Mouse (Mus musculus) layer of hippocampus, adult 6 months (tissue): ENCODE data around the gene Zfp78. TPM values are rescaled to one million over a fixed set of nuclear protein-coding genes. Genes with fewer than 3 reads are reported as not detected.

Source experiments
- long read RNA-seq, 2 experiments: library from polyadenylated mRNA; unstranded; transcript quantifications; one replicate each; pipeline ENCODE4 v2.0.0; 2019 to 2020
- polyA plus RNA-seq: library from polyadenylated mRNA; unstranded; fragments of <200 nt; fragmentation: Nextera tagmentation; gene quantifications from 2 replicates; pipeline ENCODE4 v1.2.3, GENCODE M21; 2021

Gene Zfp78
- 2.5 and 3.9 TPM in 2 replicates for polyA plus RNA-seq
- long read RNA-seq, experiment 1, partial matches to known transcripts = 0 of 4 reads
- long read RNA-seq, experiment 1, other reads (novel, unspliced or antisense) = 1 of 4 reads
- long read RNA-seq, experiment 2, transcript Zfp78-204 (5 exons, 3,883 nt) = major isoform, 18 of 38 reads
- long read RNA-seq, experiment 2, partial matches to known transcripts = 3 of 38 reads
- long read RNA-seq, experiment 2, other reads (novel, unspliced or antisense) = 15 of 38 reads

DNA sequence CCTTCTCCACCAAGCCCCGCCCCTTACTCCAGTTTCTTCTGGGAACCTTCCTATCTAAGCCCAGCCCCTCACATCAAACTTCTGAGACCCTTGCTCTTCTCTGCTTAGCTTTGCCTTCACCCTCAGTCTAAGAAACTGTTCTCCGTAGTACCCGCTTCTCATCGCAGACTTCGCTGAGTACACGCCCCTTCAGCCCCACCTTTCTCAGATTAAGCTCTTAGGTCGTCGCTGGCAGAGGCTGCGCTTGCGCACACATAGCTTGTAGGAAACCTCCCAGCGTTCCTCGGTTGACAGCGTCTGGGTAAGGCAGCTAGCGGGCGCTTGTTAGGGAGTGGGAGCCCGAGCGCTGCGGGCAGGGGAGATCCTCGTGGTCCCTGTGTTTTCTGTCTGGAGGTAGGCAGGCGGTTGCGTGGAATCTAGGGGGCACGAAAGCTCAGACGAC lies at the start of gene Zfp78:
Zfp78 (plus strand) TSS at position 234 of the 442 bp plus-strand sequence.

DNA sequence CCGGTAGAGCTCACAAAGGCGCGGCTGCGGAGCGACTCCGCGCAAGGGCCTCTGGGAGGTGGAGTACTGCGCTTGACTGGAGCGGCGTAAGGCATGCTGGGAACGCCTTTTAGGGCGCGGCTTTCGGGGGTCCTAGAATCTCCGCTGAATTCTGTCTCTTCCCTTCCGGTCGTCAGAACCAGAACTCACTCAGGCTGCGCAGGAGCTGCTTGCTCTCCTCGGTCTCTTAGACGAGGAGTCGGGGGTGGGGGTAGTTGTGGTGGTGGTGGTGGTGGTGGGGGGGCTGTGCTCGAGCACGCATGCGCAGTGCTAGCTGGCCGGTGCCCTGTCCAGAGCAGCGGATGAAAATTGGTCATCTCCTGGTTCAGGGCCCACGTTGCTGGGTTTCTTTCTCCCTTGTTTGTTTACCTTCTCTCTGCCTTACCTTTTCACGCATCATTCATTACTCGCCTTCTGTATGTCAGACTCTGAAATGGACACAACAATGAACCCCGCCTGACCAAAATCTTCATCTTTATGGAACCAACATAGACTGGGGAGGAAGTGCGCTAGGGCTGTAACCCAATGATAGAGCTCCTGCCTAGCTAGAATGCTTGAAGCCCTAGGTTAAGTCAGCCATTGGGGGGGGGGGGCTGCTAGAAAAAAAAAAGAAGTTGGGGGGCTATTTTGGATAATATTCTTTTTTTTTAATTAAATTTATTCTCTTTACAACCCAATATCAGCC lies 31.7 kb upstream of the Zfp78 start, which contains the start of gene Zfp583:
Zfp583 (minus strand) TSS at position 53 of the 724 bp plus-strand sequence.

DNA sequence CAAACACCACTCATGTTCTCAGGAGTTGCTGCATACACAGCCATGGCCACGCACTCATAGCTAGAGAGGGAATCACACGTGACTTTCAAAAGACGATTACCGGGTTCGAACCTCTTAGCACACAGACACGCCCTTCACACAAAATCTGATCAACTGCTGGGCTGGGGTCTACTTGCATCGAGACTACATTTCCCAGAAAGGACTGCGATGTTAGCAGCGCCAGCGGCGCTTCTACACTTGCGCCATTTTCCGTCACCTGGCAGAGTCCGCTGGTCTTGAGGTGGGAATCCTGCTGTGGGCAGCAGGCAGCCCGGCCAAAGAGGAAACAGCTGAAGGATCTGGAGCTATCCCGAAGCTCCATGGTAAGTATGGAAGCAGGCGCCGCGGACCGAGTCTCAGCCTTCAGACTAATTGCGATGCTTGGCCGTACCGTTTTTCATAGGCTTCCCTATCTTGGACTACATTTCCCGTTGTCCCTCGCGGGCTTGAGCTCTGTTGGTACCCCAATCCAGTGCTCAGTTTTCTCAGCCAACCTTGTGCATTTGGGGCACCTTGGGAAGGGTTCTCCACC lies 19.5 kb upstream of the Zfp78 start, which contains the start of gene Gm3854:
Gm3854 (plus strand) TSS at position 259 of the 571 bp plus-strand sequence.

DNA sequence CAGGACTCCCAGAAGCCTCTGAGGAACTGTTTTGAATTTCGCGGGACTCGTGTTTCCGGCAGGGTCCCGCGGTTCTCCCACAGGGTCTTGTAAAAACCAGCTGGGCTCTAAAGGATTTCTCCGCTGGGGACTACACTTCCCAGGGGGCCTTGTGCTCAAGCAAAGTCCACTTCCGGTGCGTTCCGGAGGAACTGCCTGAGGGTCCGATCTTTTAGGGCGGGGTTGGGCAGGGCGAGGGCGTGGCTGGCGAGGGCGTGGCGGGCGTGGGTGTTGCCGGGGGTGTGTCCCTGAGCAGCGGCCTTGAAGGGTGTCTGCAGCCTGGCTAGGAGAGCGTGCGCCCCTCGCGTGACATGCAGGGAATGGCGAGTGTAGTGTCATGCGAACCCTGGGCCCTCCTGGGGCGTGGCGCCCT lies 20.0 kb downstream of the Zfp78 start, which contains the start of gene Zfp28:
Zfp28 (plus strand) TSS at position 252 of the 412 bp plus-strand sequence.

DNA sequence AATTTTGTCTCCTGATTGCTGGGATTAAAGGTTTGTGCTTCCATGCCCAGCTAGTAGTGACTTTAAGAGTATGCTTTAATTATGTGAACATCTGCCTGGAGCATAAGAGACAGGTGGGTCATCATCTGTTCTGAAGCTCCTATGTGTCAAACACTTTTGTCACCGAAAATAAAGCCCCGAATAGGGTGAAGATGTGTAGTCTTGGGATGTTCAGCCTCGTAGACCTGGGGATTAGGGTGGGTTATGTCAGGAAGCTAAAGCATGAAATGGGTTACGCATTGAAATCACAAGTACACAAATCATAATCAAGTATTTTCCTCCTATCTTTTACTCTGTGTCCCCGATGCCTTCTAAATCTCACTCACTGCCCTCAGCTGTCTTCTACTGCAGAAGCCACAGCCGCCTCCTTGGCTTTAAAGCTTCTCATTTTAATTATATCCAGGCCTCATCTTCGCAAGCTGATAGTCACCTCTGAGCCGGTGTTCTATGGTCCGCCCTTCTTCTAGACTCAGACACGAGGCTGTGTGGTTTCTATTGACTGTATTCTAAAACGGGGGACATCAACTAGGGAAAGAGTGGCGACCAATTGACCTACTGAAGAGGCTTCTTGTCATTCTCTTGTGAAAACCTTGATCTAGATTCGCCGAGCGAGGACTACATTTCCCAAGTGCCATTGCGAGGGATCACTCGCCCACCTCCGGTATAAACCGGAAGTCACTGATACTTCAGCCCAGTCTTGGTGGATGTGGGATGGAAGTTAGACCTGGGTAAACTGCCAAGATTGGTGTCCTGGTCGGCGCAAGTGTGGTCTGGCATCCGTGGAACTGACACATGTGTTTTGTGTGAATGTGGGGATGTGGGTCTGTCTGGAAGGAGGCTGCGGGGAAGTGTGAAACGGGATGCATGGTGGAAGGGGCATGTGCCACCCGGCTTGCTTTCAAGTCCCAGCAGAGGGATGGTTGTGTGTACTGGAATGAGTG lies 35.2 kb downstream of the Zfp78 start, which contains the start of gene Smim17:
Smim17 (plus strand) TSS at position 720 of the 980 bp plus-strand sequence.

DNA sequence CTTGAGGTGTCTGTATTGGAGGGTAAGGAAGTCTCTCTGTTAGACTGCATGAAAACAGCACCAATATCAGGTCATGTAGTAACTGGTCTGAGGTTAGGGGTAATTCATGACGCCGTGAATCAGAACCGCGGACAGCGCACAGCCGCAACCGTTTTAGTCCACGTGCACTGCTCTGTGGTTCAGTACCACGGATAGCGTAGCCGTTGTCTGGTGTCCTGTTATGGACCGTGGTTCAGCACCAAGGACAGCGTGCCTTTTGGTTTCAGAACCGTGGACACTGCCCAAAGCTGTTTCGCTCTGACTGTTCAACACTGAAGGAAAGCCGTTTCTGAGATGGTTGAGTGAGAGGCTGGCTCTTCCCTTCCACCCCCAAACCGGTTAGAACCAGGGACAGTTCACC lies 47.0 kb downstream of the Zfp78 start, which contains the start of gene Gm20715:
Gm20715 (plus strand) TSS at position 235 of the 400 bp plus-strand sequence.

Other genes with a start within 250 kb of the Zfp78 start
- 7.5 and 10.9 TPM in 2 replicates for gene Zfp787, start 207.3 kb upstream of the Zfp78 start, polyA plus RNA-seq
- 35.4 and 44.9 TPM in 2 replicates for gene Zfp444, start 191.1 kb upstream of the Zfp78 start, polyA plus RNA-seq
- not detected in 2 replicates for gene Galp, start 166.2 kb upstream of the Zfp78 start, polyA plus RNA-seq
- not detected in 2 replicates for gene Zscan5b, start 141.0 kb upstream of the Zfp78 start, polyA plus RNA-seq
- not detected in 2 replicates for gene Epp13, start 110.6 kb upstream of the Zfp78 start, polyA plus RNA-seq
- gene Zfp667, start 76.7 kb upstream of the Zfp78 start, polyA plus RNA-seq = 13.7 and 16.4 TPM in 2 replicates
- 6.0 and 7.6 TPM in 2 replicates for gene Zfp583, start 32.0 kb upstream of the Zfp78 start, polyA plus RNA-seq
- gene Gm3854, start 19.5 kb upstream of the Zfp78 start, polyA plus RNA-seq = 1.6 and 1.8 TPM in 2 replicates
- 3.8 and 4.9 TPM in 2 replicates for gene Zfp28, start 20.0 kb downstream of the Zfp78 start, polyA plus RNA-seq
- 3.7 and 4.4 TPM in 2 replicates for gene Smim17, start 35.4 kb downstream of the Zfp78 start, polyA plus RNA-seq
- gene Gm20715, start 47.0 kb downstream of the Zfp78 start, polyA plus RNA-seq = 0.06 and 0.09 TPM in 2 replicates
- gene Olfr1344, start 75.4 kb downstream of the Zfp78 start, polyA plus RNA-seq = 1.4 and 1.7 TPM in 2 replicates
- gene Olfr1336, start 92.9 kb downstream of the Zfp78 start, polyA plus RNA-seq = 0.05 TPM in 1 of 2 replicates, not detected in the other
- not detected in 2 replicates for gene Olfr1346, start 103.8 kb downstream of the Zfp78 start, polyA plus RNA-seq
- not detected in 2 replicates for gene Olfr5, start 123.7 kb downstream of the Zfp78 start, polyA plus RNA-seq
- gene Olfr1347, start 136.5 kb downstream of the Zfp78 start, polyA plus RNA-seq = not detected in 2 replicates
- gene Olfr1348, start 145.5 kb downstream of the Zfp78 start, polyA plus RNA-seq = not detected in 2 replicates
- not detected in 2 replicates for gene Olfr1349, start 159.7 kb downstream of the Zfp78 start, polyA plus RNA-seq
- not detected in 2 replicates for gene Olfr1350, start 201.6 kb downstream of the Zfp78 start, polyA plus RNA-seq